Mouse (Mus musculus) common myeloid progenitor, adult 5-6 weeks (primary cell): ENCODE measurements around the gene Rspo4. TPM values are rescaled to one million over a fixed set of nuclear protein-coding genes. Genes with fewer than 3 reads are reported as not detected.

Source experiments
- ATAC-seq: replicated peaks from 2 replicates; pipeline ENCODE4 v1.8.0; 2016; ENCODE audit warnings: low read depth, mild to moderate bottlenecking, moderate TSS enrichment, inconsistent platforms; ENCODE audit not compliant: poor library complexity, severe bottlenecking
- total RNA-seq: library from RNA; stranded (forward); fragments of 200-1000, 187-1606 nt; gene quantifications from 2 replicates; pipeline ENCODE4 v1.2.3, GENCODE M21; 2017

The Rspo4 gene
- not detected in 2 replicates for total RNA-seq

DNA sequence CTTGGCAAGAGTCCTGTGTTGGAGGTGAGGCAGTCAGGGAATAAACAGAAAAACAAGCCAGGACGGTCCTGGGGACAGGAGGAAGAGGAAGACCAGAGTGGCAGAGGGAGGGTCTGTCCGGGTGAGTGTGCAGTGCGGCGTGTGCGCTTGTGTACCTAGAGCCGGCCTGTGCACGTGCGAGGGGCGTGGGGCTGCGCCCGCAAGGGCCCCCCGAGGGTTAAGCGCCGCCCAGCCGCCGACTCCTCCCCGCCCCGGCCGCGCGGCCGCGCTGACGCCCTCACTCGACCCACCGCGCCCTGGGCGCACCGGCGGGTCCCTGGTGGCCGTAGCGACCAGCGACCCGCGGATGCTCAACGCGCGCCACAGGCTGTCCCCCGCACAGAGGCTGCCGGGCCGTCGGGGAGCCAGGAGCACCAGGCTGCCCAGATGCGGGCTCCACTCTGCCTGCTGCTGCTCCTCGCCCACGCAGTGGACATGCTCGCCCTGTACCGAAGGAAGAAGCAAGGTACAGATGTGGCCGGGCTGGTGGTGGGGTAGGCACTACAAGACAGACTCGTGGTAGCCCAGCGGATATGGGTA is at the start of gene Rspo4:
Rspo4 (plus strand) TSS at position 280 of the 579 bp plus-strand sequence.
- 0 out of 2 replicates have a peak, but pooled peaks have one; percentile 8 for ATAC-seq

DNA sequence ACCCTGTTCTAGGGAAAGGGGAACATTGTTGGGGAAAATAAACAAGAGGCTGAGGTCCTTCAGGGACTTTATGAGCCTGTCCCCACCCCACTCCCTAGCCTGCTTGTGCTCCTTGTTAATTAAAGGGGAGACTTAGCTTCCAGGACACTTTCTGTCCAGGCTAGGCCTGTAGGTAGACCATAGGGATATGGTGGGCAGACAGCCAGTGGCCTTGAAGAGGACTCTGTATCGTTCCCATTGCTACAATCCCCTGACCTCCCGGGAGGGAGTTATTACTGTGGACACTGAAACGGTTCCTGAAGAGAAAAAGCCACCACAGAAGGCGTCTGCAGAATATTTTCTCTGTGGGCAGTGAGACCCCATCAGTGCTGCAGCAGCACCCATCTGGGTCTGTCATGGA is 27.1 kb upstream of the Rspo4 start:
- ATAC-seq: no peak

DNA sequence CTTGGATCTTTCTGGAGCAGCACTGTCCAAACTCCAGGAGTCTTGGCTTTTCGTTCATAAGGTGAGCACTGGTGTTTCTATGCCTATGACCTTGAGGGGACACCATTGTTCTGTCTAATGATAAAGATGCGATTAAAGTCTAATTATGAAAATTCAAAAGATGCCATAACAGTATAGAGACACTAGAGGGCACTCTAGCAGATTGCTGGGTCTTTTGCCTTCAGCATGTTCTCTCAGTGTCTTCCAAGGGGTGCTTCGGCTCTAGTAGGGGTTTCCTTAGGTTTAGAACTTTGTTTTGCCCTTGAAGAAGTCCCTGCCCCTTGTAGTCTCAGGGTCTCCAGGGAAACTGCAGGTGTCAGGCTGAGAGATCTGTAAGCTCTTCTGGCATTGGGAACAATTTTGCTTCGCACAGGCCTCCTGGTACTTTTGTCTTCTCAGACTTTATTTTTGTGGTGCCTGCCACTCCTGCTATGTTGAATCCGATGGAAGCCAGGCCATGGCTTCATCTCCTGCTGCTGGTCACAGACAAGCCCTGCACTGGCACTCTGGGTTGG is 19.6 kb downstream of the Rspo4 start:
- peak; percentile 55 for ATAC-seq

DNA sequence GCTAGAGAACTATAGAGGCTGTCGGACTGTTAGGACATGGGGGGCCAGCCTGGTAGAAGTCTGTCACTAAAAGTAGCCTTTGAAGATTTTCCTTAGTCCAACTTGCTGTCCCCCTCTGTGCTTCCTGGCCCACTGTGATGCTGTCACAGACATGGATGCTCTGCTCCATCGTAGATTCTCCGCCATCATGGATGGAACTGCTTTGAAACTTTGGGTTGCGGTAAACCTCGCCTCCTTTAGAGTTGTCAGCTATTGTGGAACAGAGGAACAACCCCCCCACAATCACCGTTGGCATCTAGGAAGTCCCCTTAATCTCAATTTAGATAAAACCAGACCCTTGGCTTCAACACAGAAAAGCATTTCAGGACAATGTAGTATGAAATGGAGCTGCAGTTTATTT is 22.2 kb downstream of the Rspo4 start:
- no peak for ATAC-seq

DNA sequence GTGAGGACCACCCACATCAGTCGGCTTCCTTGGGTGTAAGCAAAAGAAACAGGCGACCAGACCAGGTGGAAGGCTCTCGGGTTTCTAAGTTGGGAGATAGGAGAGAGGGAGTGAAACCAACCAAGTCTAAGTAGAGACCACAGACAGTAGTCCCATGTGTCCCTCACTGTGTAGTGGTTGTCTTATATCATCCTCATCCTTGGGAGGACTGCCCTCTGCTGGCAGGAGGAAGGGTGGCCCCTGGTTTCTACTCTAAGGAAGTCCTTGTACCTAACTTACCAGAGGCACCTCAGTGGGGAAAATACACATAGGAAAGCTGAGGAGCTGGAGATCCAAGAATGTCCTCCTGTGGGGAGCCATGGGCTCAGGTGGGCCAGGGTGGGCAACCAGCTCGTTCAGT is 23.8 kb downstream of the Rspo4 start:
- peak; percentile 74 for ATAC-seq

DNA sequence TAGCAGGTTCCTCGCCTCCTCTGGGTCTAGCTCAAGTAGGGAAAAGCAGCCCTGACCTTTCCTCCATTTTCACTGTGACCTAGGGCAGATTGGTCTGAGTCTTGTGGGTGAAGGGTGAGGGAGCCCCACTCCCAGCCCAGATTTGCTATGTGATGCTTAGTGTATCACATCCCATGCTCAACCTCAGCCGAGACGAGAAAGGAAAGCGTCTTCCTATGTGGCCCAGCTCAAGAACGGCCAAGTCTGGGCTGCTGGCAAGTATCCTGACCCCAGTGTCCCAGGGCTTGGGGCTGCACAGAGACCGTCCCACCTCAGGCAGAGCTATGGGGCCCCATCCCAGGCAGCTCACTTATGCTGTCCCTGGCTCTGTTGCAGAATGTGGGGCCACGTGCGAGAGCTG is 25.5 kb downstream of the Rspo4 start:
- ATAC-seq: no peak

DNA sequence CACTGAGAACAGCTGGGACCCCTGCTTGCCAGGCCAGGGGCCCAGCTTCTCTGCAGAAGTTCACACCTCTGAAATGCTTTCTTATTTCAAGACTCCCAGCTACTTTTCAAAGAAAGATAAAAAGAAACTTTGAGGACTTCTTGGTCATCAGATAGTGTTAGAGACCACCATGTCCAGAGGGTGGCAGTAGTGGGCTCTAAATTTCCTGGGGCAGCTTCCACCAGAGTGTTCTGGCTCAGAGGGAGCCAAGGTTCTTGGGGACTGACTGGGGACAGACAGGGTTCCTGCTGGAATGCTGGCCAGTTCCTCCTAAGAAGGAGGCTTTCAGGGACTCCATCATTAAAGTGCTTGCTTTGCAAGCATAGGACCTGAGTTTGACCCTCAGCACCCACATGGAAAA is 31.8 kb downstream of the Rspo4 start:
- no peak for ATAC-seq

DNA sequence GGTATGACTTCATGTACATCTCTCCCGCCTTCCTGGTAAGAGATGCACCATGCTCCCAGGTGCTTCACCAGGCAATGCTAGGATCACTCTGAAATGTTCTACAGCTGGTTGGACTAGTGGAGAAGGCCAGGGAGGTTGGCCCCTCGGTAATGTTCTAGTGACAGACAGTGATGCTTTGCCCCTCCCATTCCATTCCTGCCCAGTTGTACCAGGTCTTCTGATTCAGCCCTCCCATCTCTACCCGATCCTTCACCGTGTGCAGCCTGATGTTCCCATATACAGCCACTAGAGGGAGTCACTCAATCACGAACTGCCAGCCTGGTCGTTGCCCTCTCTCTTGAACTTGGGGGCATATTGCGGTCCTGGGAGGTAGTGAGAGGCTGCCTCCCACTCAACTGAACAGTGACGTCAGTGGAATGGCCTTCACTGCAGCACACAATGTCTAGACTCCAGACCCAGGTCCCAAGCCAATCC is 33.3 kb downstream of the Rspo4 start:
- ATAC-seq: peak; percentile 92

DNA sequence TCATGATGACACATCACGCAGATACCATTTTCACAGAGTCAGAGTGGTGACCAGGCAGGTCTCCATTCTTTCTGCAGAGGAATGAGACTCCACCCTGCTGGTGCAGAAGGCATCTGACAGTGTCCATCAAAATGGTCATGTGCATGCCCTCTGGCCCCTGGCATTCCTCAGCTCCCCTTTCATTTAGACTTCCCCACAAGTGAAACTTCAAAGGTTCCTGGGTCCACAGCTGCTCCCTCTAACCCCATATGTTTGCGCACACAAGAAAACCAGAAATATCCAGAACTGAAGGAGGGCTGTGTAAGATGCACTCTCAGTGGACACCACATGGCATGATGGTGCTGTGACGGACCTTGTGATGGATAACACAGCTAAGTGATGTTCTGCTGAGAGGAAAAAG is 35.9 kb downstream of the Rspo4 start:
- no peak for ATAC-seq

DNA sequence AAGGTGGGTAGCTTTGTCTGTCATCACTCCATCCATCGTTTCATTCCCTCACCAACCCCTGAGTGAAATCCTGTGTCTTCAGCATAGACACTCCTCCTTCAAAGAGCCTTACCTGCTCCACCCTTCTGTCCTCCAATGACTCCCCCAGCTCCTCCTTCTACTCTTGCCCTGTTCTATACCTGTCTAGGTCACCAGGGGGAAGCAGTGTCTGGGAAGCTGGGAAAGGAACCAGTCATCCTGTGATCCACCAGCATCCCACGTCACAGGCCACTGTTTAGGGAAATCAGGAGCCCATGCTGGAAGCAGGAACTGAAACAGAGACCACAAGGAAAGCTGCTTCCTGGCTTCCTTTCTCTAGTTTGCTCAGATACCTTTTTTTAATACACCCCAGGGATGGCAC is 37.0 kb downstream of the Rspo4 start:
- ATAC-seq: peak; percentile 34; the same call in 1 of the 2 replicates

DNA sequence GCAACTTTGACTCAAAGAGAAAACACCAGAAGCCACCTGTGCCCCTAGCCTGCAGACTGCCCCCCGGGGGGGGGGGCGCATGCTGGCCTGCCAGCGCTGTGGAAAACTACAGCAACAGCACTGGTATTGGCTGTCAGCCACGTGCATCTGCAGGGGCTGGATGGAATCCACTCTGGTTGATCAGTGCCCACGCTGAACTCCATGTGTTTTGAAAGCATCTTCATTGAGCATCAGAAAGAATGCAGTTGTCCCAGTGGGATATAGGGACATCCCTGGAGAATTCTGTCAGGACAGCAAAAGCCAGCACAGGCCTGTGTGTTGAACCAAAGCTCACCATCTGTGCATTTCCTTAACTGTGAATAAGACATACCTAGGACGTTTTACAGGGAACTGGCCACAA is 48.3 kb downstream of the Rspo4 start:
- ATAC-seq: 0 out of 2 replicates have a peak, but pooled peaks have one; percentile 25

DNA sequence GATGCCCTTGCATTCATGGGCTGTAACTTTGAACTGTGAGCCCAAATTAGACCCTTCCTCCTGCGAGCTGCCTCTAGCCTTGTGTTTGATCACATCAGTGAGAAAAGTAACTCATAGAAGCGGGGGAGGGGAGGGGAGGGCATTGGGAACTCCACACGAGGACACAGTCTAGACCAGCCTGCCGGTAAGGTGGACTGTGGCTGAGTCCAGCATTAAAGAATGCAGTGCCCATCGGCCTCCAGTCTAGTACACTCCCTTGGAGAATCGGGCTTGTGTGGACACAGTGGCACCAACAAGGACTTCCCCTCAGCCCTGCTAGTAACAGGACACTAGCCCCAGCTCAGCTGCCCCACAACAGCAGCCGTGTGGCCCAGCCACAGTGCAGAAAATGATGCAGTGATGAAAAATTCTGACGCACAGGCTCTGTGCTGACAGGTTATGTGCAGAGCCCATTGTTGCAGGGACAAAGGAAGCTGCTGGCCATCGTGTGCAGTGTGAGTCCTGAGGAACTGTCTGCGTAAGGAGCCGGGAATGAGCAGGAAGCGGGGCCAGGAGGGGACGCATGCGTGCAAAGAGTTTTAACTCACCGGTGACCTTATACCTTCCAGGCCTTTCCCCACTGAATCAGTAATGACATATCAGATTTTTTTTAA is 50.5 kb downstream of the Rspo4 start:
- ATAC-seq: no peak

DNA sequence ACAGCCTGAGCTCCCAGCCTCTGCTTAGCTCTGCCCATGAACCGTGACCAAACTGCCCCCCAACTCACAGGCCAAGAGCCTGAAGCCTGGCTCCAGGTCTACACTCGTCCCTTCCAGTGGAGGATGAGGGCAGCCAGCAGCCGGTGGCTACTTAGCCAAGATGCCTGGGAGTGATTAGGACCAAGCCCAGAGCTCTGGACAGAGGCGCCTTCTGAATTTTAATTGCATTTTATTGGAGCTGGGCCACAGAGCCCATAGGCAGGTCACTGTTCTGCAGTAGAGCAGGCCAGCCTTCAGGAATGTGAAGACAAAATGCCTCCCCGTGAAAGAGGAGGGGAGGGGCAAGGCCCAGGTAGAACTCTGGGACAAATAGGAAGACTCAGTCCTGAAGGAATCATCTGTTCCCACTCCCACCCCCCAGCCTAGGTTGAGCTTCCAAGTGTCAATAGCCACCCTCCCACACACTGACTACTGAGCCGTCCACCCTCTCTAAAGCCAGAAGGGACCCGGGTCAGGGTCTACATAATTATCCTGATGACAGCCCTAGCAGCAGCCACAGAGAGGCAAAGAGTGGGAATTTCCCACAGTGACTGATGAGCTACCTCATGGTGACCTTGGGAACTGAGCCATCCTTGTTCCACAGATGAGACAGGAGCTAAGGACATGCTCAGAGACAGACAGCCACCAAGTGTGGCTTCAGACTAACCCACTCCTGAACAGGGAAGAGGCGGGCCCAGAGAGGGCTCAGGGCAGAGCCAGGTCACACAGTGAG is 51.7 kb downstream of the Rspo4 start:
- no peak for ATAC-seq

DNA sequence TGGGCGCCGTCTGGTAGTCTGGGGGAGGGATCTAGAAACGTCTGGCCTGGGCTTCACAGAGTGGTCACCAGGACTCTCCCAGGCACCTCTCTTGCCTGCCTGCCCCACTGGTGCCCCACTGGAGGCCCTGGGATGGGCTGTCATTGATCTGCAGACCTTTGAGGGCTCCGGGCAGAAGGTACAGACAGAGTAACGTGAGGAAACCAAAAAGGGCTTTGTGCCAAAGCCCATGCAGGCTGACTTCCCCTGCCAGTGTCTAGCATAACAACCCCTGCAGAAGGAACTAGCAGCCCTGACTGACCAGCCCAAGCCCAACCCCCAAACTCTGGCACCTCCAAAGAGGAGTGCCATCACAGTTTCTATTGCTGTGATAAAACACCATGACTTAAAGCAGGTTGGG is 53.2 kb downstream of the Rspo4 start:
- no peak for ATAC-seq

DNA sequence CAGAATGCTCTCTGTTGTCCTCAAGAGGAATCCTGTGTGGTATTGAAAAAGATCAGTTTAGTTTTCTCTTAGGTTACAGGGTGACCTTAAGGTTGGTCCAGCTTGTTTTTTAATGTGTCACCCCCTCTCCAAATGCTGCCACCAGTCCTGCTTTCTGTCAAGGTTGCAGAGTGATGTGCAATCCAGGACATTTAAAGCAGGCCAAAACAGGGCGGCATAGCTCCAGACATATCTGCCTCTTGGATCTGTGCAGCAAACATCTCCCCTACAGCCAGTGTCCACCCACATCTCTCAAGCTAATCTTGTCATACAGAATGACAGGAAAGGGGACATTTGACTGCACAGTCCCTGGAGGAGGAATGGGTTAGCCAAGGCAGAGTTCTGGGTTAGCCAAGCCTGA is 55.4 kb downstream of the Rspo4 start:
- ATAC-seq: no peak

DNA sequence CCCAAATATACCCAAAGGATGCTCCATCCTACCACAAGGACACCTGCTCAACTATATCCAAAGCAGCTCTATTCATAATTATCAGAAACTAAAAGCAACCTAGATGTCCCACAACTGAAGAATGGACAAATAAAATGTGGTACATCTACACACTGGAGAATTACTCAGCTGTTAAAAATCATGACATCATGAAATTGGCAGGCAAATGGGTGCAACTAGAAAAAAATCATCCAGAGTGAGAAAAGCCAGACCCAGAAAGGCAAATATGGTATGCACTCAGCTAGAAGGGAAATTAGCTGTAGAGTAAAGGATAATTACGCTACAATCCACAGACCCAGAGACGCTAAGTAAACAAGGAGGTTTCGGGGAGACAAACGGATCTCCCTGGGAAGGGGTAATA is 58.1 kb downstream of the Rspo4 start:
- ATAC-seq: no peak

DNA sequence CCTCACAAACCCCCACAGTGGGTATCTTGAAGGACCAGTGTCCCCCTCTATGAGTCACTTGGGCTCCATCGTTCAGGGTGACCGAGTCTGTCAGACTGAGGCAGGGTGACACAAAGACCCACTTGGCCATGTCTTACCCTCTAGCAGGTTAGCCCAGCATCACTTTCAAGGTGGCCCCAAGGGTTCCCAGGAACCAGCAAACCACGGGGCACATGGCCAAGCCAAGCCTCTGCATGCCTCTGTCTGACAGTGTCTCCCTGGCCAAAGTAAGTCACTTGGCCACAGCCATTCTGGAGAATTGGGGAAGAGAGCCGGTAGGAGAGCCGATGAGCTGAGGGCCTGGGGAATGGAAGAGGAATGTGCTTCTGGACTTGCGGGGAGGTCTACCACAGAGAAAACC is 60.5 kb downstream of the Rspo4 start:
- ATAC-seq: no peak

DNA sequence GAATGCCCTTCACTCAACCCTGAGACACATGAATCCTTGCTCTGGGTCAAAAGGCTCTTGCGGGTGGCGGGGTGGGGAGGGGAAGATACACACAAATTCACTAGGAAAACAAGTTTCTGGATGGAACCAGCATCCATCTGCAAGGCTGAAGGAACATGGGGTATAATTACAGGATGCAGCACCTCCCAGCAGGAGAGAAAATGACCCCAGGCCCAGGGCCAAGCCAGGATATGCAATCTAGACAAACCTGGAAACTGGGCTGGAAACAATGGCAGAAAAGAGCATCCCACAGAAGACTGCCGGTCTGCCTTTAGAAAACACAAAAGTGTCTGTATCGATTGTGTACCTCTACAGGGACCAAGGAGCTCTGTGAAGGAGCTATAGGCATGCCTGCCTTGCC is 61.2 kb downstream of the Rspo4 start:
- no peak for ATAC-seq

DNA sequence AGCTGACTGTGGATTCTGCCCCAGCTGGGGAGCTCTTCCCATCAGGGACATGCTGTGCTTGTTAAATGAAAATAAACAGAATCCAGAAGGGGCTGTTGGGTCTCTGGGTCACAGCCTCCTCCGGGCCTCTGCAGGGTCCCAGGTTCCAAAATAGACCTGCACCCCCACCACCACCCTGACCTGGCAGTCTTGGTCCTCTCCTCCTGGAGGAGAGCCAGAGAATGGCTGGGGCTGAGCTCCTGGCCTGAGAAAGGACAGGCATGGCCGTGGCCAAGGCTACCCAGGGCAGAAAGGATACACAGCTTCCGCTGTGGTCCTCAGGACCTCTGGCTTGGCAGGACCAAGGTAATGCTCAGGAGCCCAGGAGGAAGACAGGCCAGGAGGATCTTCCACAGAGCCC is 61.9 kb downstream of the Rspo4 start:
- no peak for ATAC-seq

DNA sequence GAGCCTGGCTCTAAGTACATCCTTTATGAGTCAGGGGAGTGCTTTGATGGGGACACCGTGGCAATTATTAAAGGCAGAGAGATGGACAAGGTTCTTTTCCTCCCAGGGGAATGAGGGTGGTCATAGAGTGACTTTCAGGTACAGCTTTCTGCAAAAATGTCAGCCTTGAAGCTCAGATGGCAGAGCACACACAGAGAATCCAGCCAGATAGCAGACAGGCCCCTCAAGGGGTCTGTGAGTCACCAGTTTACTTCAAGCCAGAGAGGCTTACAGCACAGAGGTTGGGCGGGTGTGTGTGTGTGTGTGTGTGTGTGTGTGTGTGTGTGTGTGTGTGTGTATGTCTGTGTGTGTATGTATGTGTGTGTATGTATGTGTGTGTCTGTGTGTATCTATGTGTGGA is 64.3 kb downstream of the Rspo4 start:
- ATAC-seq: no peak

DNA sequence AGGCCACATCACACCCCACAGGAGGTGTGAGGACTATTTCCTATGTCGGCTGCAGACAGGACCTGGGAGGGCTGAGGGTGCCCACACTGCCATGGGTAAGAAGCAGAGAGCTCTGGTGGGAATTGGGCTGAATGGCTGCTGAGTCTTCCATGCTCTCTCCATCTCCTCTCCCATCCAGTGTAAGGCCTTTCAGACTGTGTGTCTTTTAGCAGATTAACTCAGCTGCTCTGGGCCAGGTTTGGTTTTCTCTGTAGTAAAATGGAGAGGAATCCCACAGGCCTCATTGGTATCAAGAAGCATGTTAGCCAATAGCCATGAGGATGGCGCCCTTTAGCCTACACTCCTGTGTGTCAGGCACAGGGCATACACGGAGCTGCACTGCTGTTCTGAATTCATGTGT is 66.7 kb downstream of the Rspo4 start:
- no peak for ATAC-seq
